9 mouse cellular contexts compared by ENCODE assay signal in genomic region chr7:127437724-127438123, GRCm38 (mm10). TPM values are rescaled to one million over a fixed set of nuclear protein-coding genes. Genes with fewer than 3 reads are reported as not detected.
DNase-seq lines count a peak whose midpoint lies in the region; ATAC-seq and TF ChIP-seq lines count a peak whose summit lies in the region.
"Had no signal": no experiment of that assay in that cellular context is flagged by ENCODE, and none has a peak within 500 bp of the region (broad histone marks: within the 10 kb centered on the region; RNA-seq: fewer than 3 reads in every experiment).

No protein-coding gene starts in this region.

- no peaks in the 10 kb centered on the region for H3K27me3 ChIP-seq in heart, adult 2 months (ENCODE audit: control insufficient read depth, insufficient read depth, low read length)
- no peaks in the 10 kb centered on the region for H3K27me3 ChIP-seq in heart, embryonic 11.5 days (ENCODE audit: control insufficient read depth, insufficient read depth, low read length)
- H3K27me3 ChIP-seq in midbrain, postnatal 0 days (ENCODE audit: insufficient read depth, low read length), result no peaks in the 10 kb centered on the region
- no peaks in the 10 kb centered on the region for H3K27me3 ChIP-seq in midbrain, embryonic 16.5 days (ENCODE audit: control insufficient read depth, insufficient read depth, low read depth, low read length)
- H3K27me3 ChIP-seq in liver, postnatal 0 days (ENCODE audit: insufficient read depth, low read length), result no peaks in the 10 kb centered on the region

- no peak for TF ChIP-seq POLR2A in heart, adult 2 months (IDR thresholded peaks at IDR 0.05; ENCODE audit: insufficient read depth, low read depth, low read length)

- peaks cover 9% of the 10 kb centered on the region; the same call in 1 of the 2 replicates for H3K9me3 ChIP-seq in heart, embryonic 11.5 days (replicated peaks; ENCODE audit: control insufficient read depth, low read length)
- no peaks in the 10 kb centered on the region for H3K9me3 ChIP-seq in midbrain, postnatal 0 days (ENCODE audit: low read length)
- no peaks in the 10 kb centered on the region; the same call in 1 of the 2 replicates for H3K9me3 ChIP-seq in midbrain, embryonic 16.5 days (replicated peaks; ENCODE audit: control insufficient read depth, low read length, poor library complexity, severe bottlenecking)
- H3K9me3 ChIP-seq in liver, postnatal 0 days (ENCODE audit: low read length), result peaks cover 10% of the 10 kb centered on the region

- H3K9ac ChIP-seq in heart, adult 2 months (ENCODE audit: low read depth, low read length), result no peak overlapping the region
- no peak overlapping the region for H3K9ac ChIP-seq in heart, embryonic 11.5 days (ENCODE audit: low read depth, low read length)
- H3K9ac ChIP-seq in midbrain, postnatal 0 days (replicated peaks; ENCODE audit: low read length, poor library complexity, severe bottlenecking), result no peak overlapping the region
- H3K9ac ChIP-seq in midbrain, embryonic 16.5 days (ENCODE audit: low read depth, low read length), result no peak overlapping the region
- no peak overlapping the region for H3K9ac ChIP-seq in liver, postnatal 0 days (replicated peaks)

- no peak overlapping the region for H3K4me2 ChIP-seq in heart, embryonic 11.5 days
- H3K4me2 ChIP-seq in midbrain, postnatal 0 days (ENCODE audit: low read depth, low read length, poor library complexity, severe bottlenecking), result no peak overlapping the region
- H3K4me2 ChIP-seq in midbrain, embryonic 16.5 days (ENCODE audit: low read length), result no peak overlapping the region
- H3K4me2 ChIP-seq in liver, postnatal 0 days (ENCODE audit: low read depth, low read length), result no peak overlapping the region

- TF ChIP-seq EP300 in heart, adult 2 months (IDR thresholded peaks at IDR 0.05; ENCODE audit: insufficient read depth, low read depth, low read length), result no peak
- TF ChIP-seq EP300 in liver, postnatal 0 days (IDR thresholded peaks at IDR 0.05; ENCODE audit: low read depth), result no peak

- H3K36me3 ChIP-seq in heart, adult 2 months (ENCODE audit: control insufficient read depth, insufficient read depth, low read length), result no peaks in the 10 kb centered on the region
- peaks cover 2% of the 10 kb centered on the region for H3K36me3 ChIP-seq in heart, embryonic 11.5 days (ENCODE audit: control insufficient read depth, insufficient read depth, low read length)
- peaks cover 7% of the 10 kb centered on the region; the same call in 1 of the 2 replicates for H3K36me3 ChIP-seq in midbrain, postnatal 0 days (ENCODE audit: insufficient read depth, low read length)
- peaks cover 4% of the 10 kb centered on the region; the same call in 1 of the 2 replicates for H3K36me3 ChIP-seq in midbrain, embryonic 16.5 days (ENCODE audit: control insufficient read depth, insufficient read depth, low read length)
- H3K36me3 ChIP-seq in liver, postnatal 0 days (replicated peaks; ENCODE audit: insufficient read depth, low read length), result no peaks in the 10 kb centered on the region

- WGBS in heart, adult 2 months, result 89% methylated on average over 3 of the region's 3 CpGs
- 78% methylated on average over 3 of the region's 3 CpGs for WGBS in heart, embryonic 11.5 days (ENCODE audit: insufficient replicate concordance)
- 91% methylated on average over 3 of the region's 3 CpGs for WGBS in midbrain, postnatal 0 days
- 85% methylated on average over 3 of the region's 3 CpGs for WGBS in midbrain, embryonic 16.5 days
- WGBS in liver, postnatal 0 days (ENCODE audit: insufficient replicate concordance), result 91% methylated on average over 3 of the region's 3 CpGs

- H3K27ac ChIP-seq in heart, adult 2 months, result no peak overlapping the region
- no peak overlapping the region for H3K27ac ChIP-seq in heart, embryonic 11.5 days (ENCODE audit: low read depth, low read length)
- H3K27ac ChIP-seq in midbrain, postnatal 0 days (ENCODE audit: low read depth, low read length), result no peak overlapping the region
- no peak overlapping the region for H3K27ac ChIP-seq in midbrain, embryonic 16.5 days (ENCODE audit: low read length)
- no peak overlapping the region for H3K27ac ChIP-seq in liver, postnatal 0 days (ENCODE audit: low read depth)

- intact Hi-C loops in heart, adult 2 months (cut with DNase I), result no loop called here

- H3K4me1 ChIP-seq in heart, adult 2 months (ENCODE audit: control insufficient read depth, insufficient read depth, low read length), result no peaks in the 10 kb centered on the region
- H3K4me1 ChIP-seq in heart, embryonic 11.5 days (ENCODE audit: control insufficient read depth, insufficient read depth, low read length), result no peaks in the 10 kb centered on the region
- H3K4me1 ChIP-seq in midbrain, postnatal 0 days (ENCODE audit: insufficient read depth, low read length), result no peaks in the 10 kb centered on the region
- H3K4me1 ChIP-seq in midbrain, embryonic 16.5 days (ENCODE audit: control insufficient read depth, insufficient read depth, low read length), result no peaks in the 10 kb centered on the region
- no peaks in the 10 kb centered on the region for H3K4me1 ChIP-seq in liver, postnatal 0 days (ENCODE audit: insufficient read depth)

- ATAC-seq in heart, embryonic 11.5 days (replicated peaks; ENCODE audit: insufficient number of reproducible peaks, low FRiP score, low TSS enrichment), result no peak
- no peak for ATAC-seq in midbrain, postnatal 0 days (ENCODE audit: low FRiP score)
- ATAC-seq in midbrain, embryonic 16.5 days, result no peak
- no peak for ATAC-seq in liver, postnatal 0 days
- ATAC-seq: forebrain, embryonic 14.5 days had no signal

- peak; percentile 63 for TF ChIP-seq CTCF in heart, adult 2 months (IDR thresholded peaks at IDR 0.05)
- TF ChIP-seq CTCF in midbrain, postnatal 0 days (IDR thresholded peaks at IDR 0.05), result peak; percentile 54
- TF ChIP-seq CTCF in liver, postnatal 0 days (IDR thresholded peaks at IDR 0.05; ENCODE audit: low read depth), result peak; percentile 70

- no peaks in the 10 kb centered on the region for H3K79me2 ChIP-seq in heart, adult 2 months (replicated peaks; ENCODE audit: control insufficient read depth, insufficient read depth, low read length)

- no peak for DNase-seq in heart, adult 2 months
- DNase-seq in midbrain, postnatal 0 days (ENCODE audit: low spot score), result no peak
- DNase-seq in liver, postnatal 0 days, result peak; percentile 52
- DNase-seq in right cerebral cortex, postnatal 25 days, result no peak
- DNase-seq in layer of hippocampus, postnatal 36 days, result no peak
- DNase-seq in gastrocnemius, adult 8-10 months (ENCODE audit: low spot score in 2 of 2), result no peak

- H3K4me3 ChIP-seq in heart, adult 2 months, result no peak overlapping the region
- H3K4me3 ChIP-seq in heart, embryonic 11.5 days (ENCODE audit: low read depth, low read length), result no peak overlapping the region
- no peak overlapping the region for H3K4me3 ChIP-seq in midbrain, postnatal 0 days (ENCODE audit: low read depth, low read length)
- H3K4me3 ChIP-seq in midbrain, embryonic 16.5 days (ENCODE audit: low read depth, low read length), result no peak overlapping the region
- H3K4me3 ChIP-seq in liver, postnatal 0 days (ENCODE audit: low read depth, low read length), result no peak overlapping the region

RNA-seq across cellular contexts. Expression of gene Zfp689, which starts 11.2 kb away (rescaled TPM):
- 1 to 10 TPM in 1 of 2 experiments, under 1 TPM in 1; 0.93 to 1.5 TPM for total RNA-seq in heart, adult 2 months (2021)
- polyA plus RNA-seq in heart, adult 2 months (2012; rRNA removed), result 1.8 and 2.0 TPM in 2 replicates
- polyA plus RNA-seq in heart, embryonic 11.5 days (2014; fragmentation: Nextera tagmentation; extraction: Ambion mirVana), result 5.3 and 5.8 TPM in 2 replicates
- total RNA-seq in midbrain, postnatal 0 days (2014; rRNA removed), result 7.7 and 11.0 TPM in 2 replicates
- 7.3 and 8.0 TPM in 2 replicates for polyA plus RNA-seq in midbrain, postnatal 0 days (2015; fragmentation: Nextera tagmentation; extraction: Ambion mirVana)
- 16.5 and 17.6 TPM in 2 replicates for polyA plus RNA-seq in midbrain, embryonic 16.5 days (2015; fragmentation: Nextera tagmentation; extraction: Ambion mirVana)
- polyA plus RNA-seq in liver, postnatal 0 days (2015; fragmentation: Nextera tagmentation; extraction: Ambion mirVana), result 1.4 and 1.5 TPM in 2 replicates
- total RNA-seq in layer of hippocampus, postnatal 36 days (2021), result 1 to 10 TPM; 6.9 to 7.1 TPM
- 1 to 10 TPM in 3 of 4 experiments, under 1 TPM in 1; 0.88 to 1.3 (median 1.2) TPM for total RNA-seq in gastrocnemius, adult 8-10 months (2022)

RNA-seq across cellular contexts. Expression of gene Zfp688, which starts 15.9 kb away (rescaled TPM):
- total RNA-seq in heart, adult 2 months (2021), result 1 to 10 TPM; 3.3 to 3.8 TPM
- 4.9 and 8.1 TPM in 2 replicates for polyA plus RNA-seq in heart, adult 2 months (2012; rRNA removed)
- 14.7 and 23.5 TPM in 2 replicates for polyA plus RNA-seq in heart, embryonic 11.5 days (2014; fragmentation: Nextera tagmentation; extraction: Ambion mirVana)
- 21.1 and 33.1 TPM in 2 replicates for total RNA-seq in midbrain, postnatal 0 days (2014; rRNA removed)
- 34.3 and 36.0 TPM in 2 replicates for polyA plus RNA-seq in midbrain, postnatal 0 days (2015; fragmentation: Nextera tagmentation; extraction: Ambion mirVana)
- 27.7 and 28.1 TPM in 2 replicates for polyA plus RNA-seq in midbrain, embryonic 16.5 days (2015; fragmentation: Nextera tagmentation; extraction: Ambion mirVana)
- polyA plus RNA-seq in liver, postnatal 0 days (2015; fragmentation: Nextera tagmentation; extraction: Ambion mirVana), result 8.7 and 10.1 TPM in 2 replicates
- total RNA-seq in layer of hippocampus, postnatal 36 days (2021), result 10 to 100 TPM; 12.5 to 17.4 TPM
- total RNA-seq in gastrocnemius, adult 8-10 months (2022), result 1 to 10 TPM; 1.3 to 3.4 (median 2.2) TPM

RNA-seq across cellular contexts. Expression of gene Prr14, which starts 21.7 kb away (rescaled TPM):
- 10 to 100 TPM; 23.1 to 28.0 TPM for total RNA-seq in heart, adult 2 months (2021)
- polyA plus RNA-seq in heart, adult 2 months (2012; rRNA removed), result 45.6 and 61.6 TPM in 2 replicates
- 39.7 and 41.1 TPM in 2 replicates for polyA plus RNA-seq in heart, embryonic 11.5 days (2014; fragmentation: Nextera tagmentation; extraction: Ambion mirVana)
- total RNA-seq in midbrain, postnatal 0 days (2014; rRNA removed), result 36.2 and 38.7 TPM in 2 replicates
- polyA plus RNA-seq in midbrain, postnatal 0 days (2015; fragmentation: Nextera tagmentation; extraction: Ambion mirVana), result 28.2 and 28.3 TPM in 2 replicates
- 32.9 and 36.0 TPM in 2 replicates for polyA plus RNA-seq in midbrain, embryonic 16.5 days (2015; fragmentation: Nextera tagmentation; extraction: Ambion mirVana)
- polyA plus RNA-seq in liver, postnatal 0 days (2015; fragmentation: Nextera tagmentation; extraction: Ambion mirVana), result 16.0 and 17.6 TPM in 2 replicates
- 10 to 100 TPM; 27.6 to 30.5 TPM for total RNA-seq in layer of hippocampus, postnatal 36 days (2021)
- total RNA-seq in gastrocnemius, adult 8-10 months (2022), result 10 to 100 TPM; 14.8 to 18.4 (median 16.7) TPM

RNA-seq across cellular contexts. Expression of gene Zfp764, which starts 31.1 kb away (rescaled TPM):
- 1 to 10 TPM; 3.2 TPM for total RNA-seq in heart, adult 2 months (2021)
- polyA plus RNA-seq in heart, adult 2 months (2012; rRNA removed), result 2.6 and 3.5 TPM in 2 replicates
- 4.6 and 4.8 TPM in 2 replicates for polyA plus RNA-seq in heart, embryonic 11.5 days (2014; fragmentation: Nextera tagmentation; extraction: Ambion mirVana)
- total RNA-seq in midbrain, postnatal 0 days (2014; rRNA removed), result 4.7 and 6.7 TPM in 2 replicates
- polyA plus RNA-seq in midbrain, postnatal 0 days (2015; fragmentation: Nextera tagmentation; extraction: Ambion mirVana), result 2.7 and 3.6 TPM in 2 replicates
- 4.9 and 5.3 TPM in 2 replicates for polyA plus RNA-seq in midbrain, embryonic 16.5 days (2015; fragmentation: Nextera tagmentation; extraction: Ambion mirVana)
- 0.98 and 1.1 TPM in 2 replicates for polyA plus RNA-seq in liver, postnatal 0 days (2015; fragmentation: Nextera tagmentation; extraction: Ambion mirVana)
- 1 to 10 TPM; 3.7 to 4.8 TPM for total RNA-seq in layer of hippocampus, postnatal 36 days (2021)
- 1 to 10 TPM; 1.4 to 2.3 (median 1.9) TPM for total RNA-seq in gastrocnemius, adult 8-10 months (2022)

RNA-seq across cellular contexts. Expression of gene Fbrs, which starts 41.3 kb away (rescaled TPM):
- 10 to 100 TPM; 31.2 to 33.9 TPM for total RNA-seq in heart, adult 2 months (2021)
- polyA plus RNA-seq in heart, adult 2 months (2012; rRNA removed), result 13.4 and 16.4 TPM in 2 replicates
- polyA plus RNA-seq in heart, embryonic 11.5 days (2014; fragmentation: Nextera tagmentation; extraction: Ambion mirVana), result 9.9 and 11.1 TPM in 2 replicates
- total RNA-seq in midbrain, postnatal 0 days (2014; rRNA removed), result 41.0 and 44.8 TPM in 2 replicates
- polyA plus RNA-seq in midbrain, postnatal 0 days (2015; fragmentation: Nextera tagmentation; extraction: Ambion mirVana), result 9.6 and 11.8 TPM in 2 replicates
- polyA plus RNA-seq in midbrain, embryonic 16.5 days (2015; fragmentation: Nextera tagmentation; extraction: Ambion mirVana), result 9.1 and 12.5 TPM in 2 replicates
- polyA plus RNA-seq in liver, postnatal 0 days (2015; fragmentation: Nextera tagmentation; extraction: Ambion mirVana), result 4.7 TPM in 2 replicates
- 10 to 100 TPM; 61.5 to 65.4 TPM for total RNA-seq in layer of hippocampus, postnatal 36 days (2021)
- 10 to 100 TPM; 21.9 to 29.3 (median 25.1) TPM for total RNA-seq in gastrocnemius, adult 8-10 months (2022)
